Mouse (Mus musculus) gastrocnemius, adult 2 months (tissue): Measurements from ENCODE around the gene Adap1. TPM values are rescaled to one million over a fixed set of nuclear protein-coding genes. Genes with fewer than 3 reads are reported as not detected.

Experiments
- DNase-seq: peaks from one replicate; pipeline ENCODE4 v3.0.0; 2022
- H3K27ac ChIP-seq: fragments of 200-600 bp; 2 replicates; pipeline ENCODE4 v1.8.1; 2022; ENCODE audit warnings: mild to moderate bottlenecking
- H3K4me3 ChIP-seq: fragments of 200-600 bp; 2 replicates; pipeline ENCODE4 v1.8.1; 2022; ENCODE audit warnings: mild to moderate bottlenecking, moderate library complexity
- CTCF ChIP-seq: fragments of 200-600 bp; IDR thresholded peaks from 2 replicates; pipeline ENCODE4 v1.8.1; 2022; ENCODE audit warnings: antibody characterized with exemption, mild to moderate bottlenecking, moderate library complexity
- intact Hi-C: fragments of 180-260 bp; cut with DNase I; formaldehyde crosslinking; loops from one replicate; pipeline ENCODE4 v1.15.1; 2025
- total RNA-seq, 2 experiments: library from RNA; stranded (reverse); gene quantifications; 2 replicates each; pipeline ENCODE4 v1.2.3; 2021

Gene Adap1
- total RNA-seq, 2 experiments from 2014 or later = 0.89 to 1.0 TPM

DNA sequence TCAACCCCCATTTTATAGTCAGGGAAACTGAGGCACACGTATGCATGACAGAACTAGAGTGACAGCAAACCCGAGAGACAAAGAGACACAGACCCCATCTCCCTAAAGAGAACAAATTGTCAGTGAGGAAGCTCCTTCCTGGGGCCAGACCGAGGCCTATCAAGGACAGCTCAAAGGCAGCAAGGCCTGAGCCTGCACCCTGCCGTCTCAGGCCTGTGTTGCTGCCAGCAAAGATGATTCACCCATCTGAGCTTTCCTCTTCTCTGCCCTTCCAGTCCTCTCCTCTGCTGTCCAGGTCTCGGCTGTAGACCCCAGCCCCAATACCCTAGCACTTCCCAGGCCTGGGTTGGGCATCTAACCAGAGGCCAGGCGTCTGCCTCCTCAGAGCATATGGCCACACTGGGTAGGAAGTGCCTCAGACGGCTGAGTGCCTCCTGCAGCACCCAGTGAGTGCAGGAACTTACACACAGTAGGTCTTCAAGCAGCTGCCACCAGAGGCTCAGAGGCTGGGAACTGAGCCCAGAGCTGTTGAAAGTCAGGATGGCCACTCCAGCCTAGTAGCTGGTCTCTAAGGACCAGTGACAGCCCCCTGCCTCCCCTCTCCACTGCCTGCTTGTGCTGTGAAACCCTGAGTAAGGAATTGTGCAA, 1.7 kb upstream of the Adap1 start:
- intact Hi-C loops = no loop called here
- no peak overlapping the region for H3K27ac ChIP-seq
- no peak for TF ChIP-seq CTCF
- H3K4me3 ChIP-seq = no peak overlapping the region
- no peak for DNase-seq

DNA sequence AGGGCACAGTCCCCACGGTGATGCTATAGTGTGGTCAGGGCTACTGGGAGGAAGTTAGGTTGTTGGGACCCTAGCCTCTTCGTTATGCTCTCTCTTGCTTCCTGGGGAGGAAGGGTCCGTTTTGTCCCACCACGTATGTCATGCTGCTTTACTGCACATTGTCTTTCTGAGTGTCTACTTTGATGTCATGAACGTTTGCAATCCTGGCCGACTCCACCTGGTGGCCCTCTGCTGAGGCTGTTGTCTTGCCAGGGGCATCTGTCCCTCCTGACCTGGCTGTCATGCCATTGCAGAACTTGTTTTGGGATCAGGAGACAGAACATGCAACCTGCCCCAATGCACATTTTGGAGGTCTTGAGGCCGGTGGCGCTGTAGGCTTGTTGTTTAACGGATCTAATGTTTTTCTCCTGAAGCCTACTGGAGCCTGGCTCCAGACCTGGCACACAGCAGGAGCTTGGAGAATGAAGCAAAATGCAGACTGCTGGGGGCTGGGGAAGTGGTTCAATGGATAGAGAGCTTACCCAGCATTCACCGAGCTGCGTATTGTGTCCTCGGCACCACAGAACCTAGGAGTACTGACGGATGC, 782 bp upstream of the Adap1 start:
- intact Hi-C loops = no loop called here
- DNase-seq = no peak
- TF ChIP-seq CTCF = no peak

DNA sequence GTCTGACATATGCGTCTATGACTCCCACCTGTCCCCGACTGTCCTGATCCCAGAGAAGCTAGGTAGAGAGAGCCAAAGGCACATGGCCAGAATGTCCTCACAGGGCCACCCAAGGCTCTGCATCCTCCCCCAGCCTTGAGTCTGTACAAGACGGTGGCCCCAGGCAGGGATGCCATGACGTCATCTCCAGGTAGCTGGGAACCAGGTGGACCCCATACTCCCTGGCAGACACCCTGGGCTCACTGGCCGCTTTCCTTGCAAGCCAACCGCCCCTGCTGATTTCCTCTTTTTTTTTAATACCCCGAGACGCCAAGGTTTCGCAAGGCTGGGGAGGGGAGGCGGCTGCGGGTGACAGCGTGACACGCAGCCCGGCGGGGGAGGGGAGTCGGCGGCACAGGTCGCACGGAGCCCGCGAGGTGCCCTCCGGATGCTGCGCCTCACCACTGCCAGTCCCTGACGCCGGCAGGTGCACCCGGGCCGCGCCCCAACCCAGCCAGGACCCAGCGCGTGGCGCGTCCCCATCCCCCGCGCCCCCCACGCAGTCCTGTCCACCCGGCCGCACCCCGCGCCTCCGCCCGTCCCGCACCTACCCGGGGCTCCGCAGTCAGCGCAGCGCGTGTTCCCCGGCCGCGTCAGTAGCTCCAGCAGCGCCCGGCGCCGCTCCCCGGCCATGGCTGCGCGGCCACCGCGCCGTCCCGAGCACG, 579 bp downstream of the Adap1 start:
- peak overlapping the region; percentile 76 for H3K4me3 ChIP-seq
- DNase-seq = peak; percentile 55
- TF ChIP-seq CTCF = no peak
- peak overlapping the region; percentile 58 for H3K27ac ChIP-seq
- intact Hi-C loops = loop anchor here (2.0 kb wide), 1 partner anchor 42 kb away; no protein-coding TSS in a partner anchor

More for the DNA sequence above, 782 bp upstream of the Adap1 start:
- Histone ChIP-seq H3K27ac (no peak overlapping the region), H3K4me3 (no peak overlapping the region)

DNA sequence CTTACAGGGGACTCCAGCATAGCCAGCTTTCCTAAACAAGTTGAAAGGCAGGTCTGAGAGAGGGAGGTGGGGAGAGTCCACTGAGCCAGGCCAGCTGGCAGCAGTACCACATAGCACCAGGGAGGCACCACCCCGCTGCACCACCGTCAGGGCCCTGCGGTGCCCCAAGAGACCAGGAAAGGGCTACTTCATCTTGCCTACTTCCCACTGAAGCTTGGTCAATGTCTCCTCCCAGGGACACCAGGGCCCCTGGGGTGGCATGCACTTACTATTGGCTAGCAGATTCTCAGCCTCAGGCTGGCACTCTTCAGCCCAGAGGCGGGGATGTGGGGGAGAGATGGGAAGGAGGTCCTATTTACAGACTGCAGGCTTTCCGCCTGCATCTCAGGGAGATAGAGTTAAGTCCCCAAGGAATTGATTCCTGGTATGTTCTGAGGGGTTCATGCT, 1.4 kb downstream of the Adap1 start:
- peak overlapping the region; percentile 13; the same call in 1 of the 2 replicates for H3K27ac ChIP-seq
- no peak for DNase-seq
- no peak for TF ChIP-seq CTCF
- intact Hi-C loops = loop anchor here (2.0 kb wide), 1 partner anchor 41 kb away; no protein-coding TSS in a partner anchor
- peak overlapping the region; percentile 76 for H3K4me3 ChIP-seq

DNA sequence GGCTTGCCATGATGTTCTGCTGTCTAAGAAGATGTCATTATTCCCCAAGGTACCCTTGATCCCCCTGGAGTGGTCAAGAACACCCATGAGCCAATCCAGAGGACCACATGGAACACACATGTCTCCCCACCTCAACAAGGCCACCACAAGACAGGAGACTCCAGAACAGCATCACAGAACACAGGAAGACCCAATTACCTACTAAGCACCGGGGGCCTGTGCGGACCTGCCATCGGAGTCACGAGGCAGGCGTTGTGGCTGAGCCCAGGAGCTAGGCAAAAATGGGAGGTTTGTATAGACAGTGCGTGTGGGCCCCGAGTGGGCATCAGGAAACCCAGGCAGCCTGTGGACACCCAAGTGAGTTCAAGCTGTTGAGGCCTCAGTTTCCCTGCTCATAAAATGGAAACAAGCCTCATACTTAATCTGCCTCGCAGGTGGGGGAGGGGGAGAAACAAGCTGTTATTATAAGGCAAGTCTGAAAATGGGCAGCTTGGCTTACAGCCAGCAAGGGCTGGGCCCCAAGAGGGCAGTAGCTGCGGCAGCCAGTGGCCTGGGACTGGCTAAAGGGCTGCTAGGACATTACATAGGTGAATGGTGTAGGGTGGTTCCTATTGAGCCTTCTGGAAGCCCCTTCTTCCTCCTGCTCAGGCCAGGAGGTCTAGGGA, 2.0 kb downstream of the Adap1 start:
- no peak overlapping the region for H3K27ac ChIP-seq
- no peak overlapping the region for H3K4me3 ChIP-seq
- no peak for DNase-seq
- TF ChIP-seq CTCF = no peak
- intact Hi-C loops = no loop called here

DNA sequence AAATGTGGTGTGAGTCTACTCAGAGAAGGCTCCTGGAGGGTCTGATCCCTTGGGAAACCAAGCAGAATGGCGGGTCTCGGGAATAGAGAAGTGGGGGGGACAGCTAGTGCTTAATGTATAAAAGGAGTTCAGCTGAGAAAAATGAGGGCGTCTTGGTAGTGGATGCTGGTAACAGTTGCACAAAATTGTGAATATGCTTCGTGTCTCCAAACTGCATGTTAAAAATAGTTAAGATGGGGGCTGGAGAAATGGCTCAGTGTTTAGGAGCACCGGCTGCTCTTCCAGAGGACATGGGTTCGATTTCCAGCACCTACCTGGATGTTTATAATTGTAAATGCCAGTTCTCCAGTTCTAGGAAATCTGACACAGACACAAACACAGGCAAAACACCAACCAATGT, 4.1 kb downstream of the Adap1 start:
- intact Hi-C loops = no loop called here

DNA sequence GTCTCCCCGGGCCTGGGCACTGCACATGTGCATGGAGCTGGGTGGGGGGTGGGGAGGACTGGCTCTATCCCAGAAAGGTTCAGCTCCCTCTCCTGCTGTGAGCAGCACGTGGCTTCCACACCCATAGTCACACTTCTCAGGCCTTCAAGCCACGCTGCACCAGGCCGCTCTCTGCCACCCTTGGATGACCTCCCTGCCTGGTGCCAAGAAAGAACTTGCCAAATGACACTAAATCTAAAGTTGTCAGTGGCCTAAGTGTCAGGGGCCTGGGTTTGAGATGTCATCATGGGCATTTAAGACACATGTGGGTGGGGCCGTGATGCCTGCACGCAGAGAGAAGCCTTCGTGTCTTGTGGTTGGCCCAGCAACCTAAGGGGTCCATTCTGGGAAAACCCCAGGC, 5.0 kb downstream of the Adap1 start:
- no peak for DNase-seq
- no peak overlapping the region for H3K4me3 ChIP-seq
- intact Hi-C loops = no loop called here
- no peak for TF ChIP-seq CTCF
- H3K27ac ChIP-seq = no peak overlapping the region

More for the DNA sequence above, 4.1 kb downstream of the Adap1 start:
- no peak for TF ChIP-seq CTCF
- Histone ChIP-seq H3K27ac (no peak overlapping the region), H3K4me3 (no peak overlapping the region)
- no peak for DNase-seq

DNA sequence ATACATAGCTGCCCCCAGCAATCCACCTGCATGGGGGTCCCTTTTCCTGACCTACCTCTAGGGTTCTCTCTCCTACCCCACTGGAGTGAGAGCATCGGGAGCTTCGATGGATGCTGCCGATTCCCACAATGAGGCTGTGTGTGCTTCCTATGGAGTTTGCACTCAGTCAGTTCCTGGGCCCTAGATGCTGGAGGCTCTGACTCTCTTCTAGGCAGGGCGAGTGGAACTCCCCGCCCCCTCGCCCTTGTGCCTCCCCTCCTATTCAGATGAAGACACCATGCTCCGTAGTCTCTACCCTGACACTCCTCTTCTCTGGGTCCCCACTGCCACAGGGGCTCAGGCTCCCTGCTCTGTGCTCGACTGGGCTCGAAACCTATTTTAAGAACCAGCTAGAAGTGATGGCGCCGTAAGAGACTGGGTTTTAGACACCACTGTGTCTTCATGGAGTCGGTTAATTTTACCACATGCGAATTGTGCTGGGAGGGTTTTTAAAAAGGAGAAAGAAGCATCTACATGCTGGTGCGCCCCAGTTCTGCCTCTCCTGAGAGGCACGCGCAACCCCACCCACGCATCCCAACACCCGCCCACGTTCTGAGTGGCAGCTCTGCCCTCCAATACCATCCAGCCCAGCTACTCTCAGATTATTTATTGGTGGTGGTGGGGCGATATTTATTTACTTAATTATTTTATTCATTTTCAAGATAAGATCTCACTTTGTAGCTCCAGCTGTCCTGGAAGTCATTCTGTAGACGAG, 7.5 kb downstream of the Adap1 start:
- TF ChIP-seq CTCF = no peak
- Histone ChIP-seq H3K27ac (no peak overlapping the region), H3K4me3 (no peak overlapping the region)
- DNase-seq = no peak
- intact Hi-C loops = no loop called here

DNA sequence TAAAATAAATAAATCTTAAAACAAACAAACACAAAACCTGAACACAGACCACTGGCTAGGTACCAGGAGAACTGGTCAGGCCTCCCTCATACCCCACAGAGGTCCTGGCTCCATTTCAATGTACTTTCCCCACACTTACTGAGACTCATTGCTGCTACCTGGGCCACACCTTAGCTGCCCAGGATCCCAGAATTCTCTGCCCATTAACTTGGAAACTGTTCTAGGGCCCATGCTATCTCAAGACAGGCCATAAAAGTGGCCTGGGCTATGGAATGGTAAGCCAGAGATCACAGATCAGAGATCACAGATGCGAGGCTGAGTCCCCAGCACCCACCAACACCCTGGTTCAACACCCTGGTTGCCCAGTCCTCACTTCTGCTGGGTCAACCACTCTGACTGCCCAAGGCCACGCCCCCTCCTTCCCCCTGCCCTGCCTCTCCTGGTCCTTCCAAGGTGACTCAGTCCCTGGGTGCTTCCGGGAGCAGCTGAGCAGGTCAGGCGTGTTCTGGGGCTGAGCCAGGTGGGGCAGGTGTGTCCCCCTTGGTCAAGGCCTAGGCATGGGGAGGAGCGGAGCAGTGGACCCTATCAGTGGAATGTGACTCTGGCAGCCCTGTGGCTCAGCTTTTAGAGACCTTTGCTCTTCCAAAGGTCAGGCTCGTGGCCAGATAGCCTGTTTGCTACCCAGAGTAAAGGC, 8.3 kb downstream of the Adap1 start:
- intact Hi-C loops = no loop called here
- no peak overlapping the region for H3K27ac ChIP-seq
- H3K4me3 ChIP-seq = no peak overlapping the region
- DNase-seq = no peak
- TF ChIP-seq CTCF = no peak

DNA sequence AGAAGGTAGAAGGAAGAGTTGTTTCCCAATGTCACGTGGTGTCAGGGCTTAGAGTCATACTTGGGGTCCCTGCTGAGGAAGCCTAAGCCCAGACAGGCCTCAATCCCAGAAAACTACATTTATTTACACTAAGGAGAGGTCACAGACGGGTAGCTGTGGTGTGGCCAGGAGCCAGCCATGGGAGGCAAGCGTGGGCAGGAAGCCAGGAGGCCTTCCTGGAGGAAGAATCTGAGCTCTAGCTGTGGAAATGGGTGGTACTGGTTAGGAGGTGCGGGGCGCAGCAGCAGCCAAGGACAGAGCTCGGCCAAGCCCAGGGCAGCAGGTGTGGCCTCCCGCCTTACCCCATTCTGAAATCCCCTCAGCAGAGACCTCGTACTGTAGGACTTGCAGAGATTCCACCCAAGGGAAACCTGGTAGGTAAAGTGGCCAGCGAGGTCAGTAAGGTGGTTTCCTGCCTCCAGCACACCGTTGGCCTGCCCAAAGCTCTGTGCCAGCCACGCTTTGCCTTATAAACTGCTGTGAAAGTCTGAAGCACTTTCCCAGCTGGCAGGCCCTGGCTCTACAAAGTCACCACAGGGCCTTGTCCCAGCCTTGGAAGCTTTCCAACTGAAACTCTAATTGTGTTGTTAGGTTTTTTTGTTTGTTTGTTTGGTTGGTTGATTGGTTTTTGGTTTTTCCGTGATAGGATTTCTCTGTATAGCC, 10.3 kb downstream of the Adap1 start:
- H3K4me3 ChIP-seq = no peak overlapping the region
- DNase-seq = no peak
- H3K27ac ChIP-seq = no peak overlapping the region
- intact Hi-C loops = no loop called here
- no peak for TF ChIP-seq CTCF

DNA sequence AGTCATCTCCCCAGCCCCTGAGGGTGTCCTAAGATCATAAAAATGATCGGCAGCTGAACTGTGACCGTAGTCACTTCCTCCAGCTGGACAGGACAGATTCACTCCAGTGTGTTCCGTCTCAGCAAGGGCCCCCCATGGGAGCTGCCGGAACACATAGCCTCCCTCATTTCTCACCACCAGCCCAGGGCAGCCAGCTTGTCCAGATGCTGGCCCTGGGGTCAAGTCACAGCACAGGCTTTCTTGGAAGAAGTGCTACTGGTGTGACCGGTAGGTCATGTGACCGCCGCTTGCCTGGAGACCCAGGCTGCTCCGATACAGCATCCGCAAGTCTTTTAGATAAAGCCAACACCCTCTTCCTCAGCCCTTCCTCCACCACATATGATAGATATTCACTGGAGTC, 11.9 kb downstream of the Adap1 start:
- TF ChIP-seq CTCF = no peak
- DNase-seq = no peak
- intact Hi-C loops = no loop called here
- H3K4me3 ChIP-seq = no peak overlapping the region
- H3K27ac ChIP-seq = no peak overlapping the region
